Mouse (Mus musculus): ENCODE measurements around the gene Gm43552. TPM values are rescaled to one million over a fixed set of nuclear protein-coding genes. Genes with fewer than 3 reads are reported as not detected.
A peak's percentile ranks its signal among the peaks of the same experiment; 100 is the strongest.

Gm43552 gene
- total RNA-seq, 2 experiments from 2014 or later: not detected

- ATAC-seq (replicated peaks; ENCODE audit: low FRiP score, poor library complexity, severe bottlenecking): peak; percentile 98
Observed at GRCm38 (mm10) chr5:65390648-65391644, 101.7 kb downstream of the Gm43552 start, which contains the start of the genes Rpl9 and Lias. Rpl9 (minus strand) TSS chr5:65391444. Lias (plus strand) TSS chr5:65391497.

- ATAC-seq (replicated peaks; ENCODE audit: low FRiP score, poor library complexity, severe bottlenecking): no peak
Observed at GRCm38 (mm10) chr5:65387008-65387867, 105.4 kb downstream of the Gm43552 start.

- no peak for ATAC-seq (replicated peaks; ENCODE audit: low FRiP score, poor library complexity, severe bottlenecking)
Observed at GRCm38 (mm10) chr5:65385704-65386103, 106.9 kb downstream of the Gm43552 start.

Other genes with a start within 250 kb of the Gm43552 start
- 43.2 and 56.2 TPM in 2 replicates for gene Rfc1, start 157.2 kb downstream of the Gm43552 start, total RNA-seq (2015; ENCODE audit: low replicate concordance)
- gene Rfc1, start 157.2 kb downstream of the Gm43552 start, total RNA-seq (2017; ENCODE audit: low replicate concordance): 43.8 and 79.5 TPM in 2 replicates
- gene Klb, start 144.5 kb downstream of the Gm43552 start, total RNA-seq (2015; ENCODE audit: low replicate concordance): not detected in 2 replicates
- not detected in 2 replicates for gene Klb, start 144.5 kb downstream of the Gm43552 start, total RNA-seq (2017; ENCODE audit: low replicate concordance)
- gene Rpl9, start 101.4 kb downstream of the Gm43552 start, total RNA-seq (2015; ENCODE audit: low replicate concordance): 812 and 916 TPM in 2 replicates
- 392 and 459 TPM in 2 replicates for gene Rpl9, start 101.4 kb downstream of the Gm43552 start, total RNA-seq (2017; ENCODE audit: low replicate concordance)
- 30.6 and 33.1 TPM in 2 replicates for gene Lias, start 101.3 kb downstream of the Gm43552 start, total RNA-seq (2015; ENCODE audit: low replicate concordance)
- gene Lias, start 101.3 kb downstream of the Gm43552 start, total RNA-seq (2017; ENCODE audit: low replicate concordance): 37.1 and 54.7 TPM in 2 replicates
- gene Ugdh, start 56.9 kb downstream of the Gm43552 start, total RNA-seq (2015; ENCODE audit: low replicate concordance): 11.9 and 18.0 TPM in 2 replicates
- gene Ugdh, start 56.9 kb downstream of the Gm43552 start, total RNA-seq (2017; ENCODE audit: low replicate concordance): 4.0 and 17.6 TPM in 2 replicates
- gene Smim14, start 44.4 kb upstream of the Gm43552 start, total RNA-seq (2015; ENCODE audit: low replicate concordance): 36.5 and 44.3 TPM in 2 replicates
- gene Smim14, start 44.4 kb upstream of the Gm43552 start, total RNA-seq (2017; ENCODE audit: low replicate concordance): 13.5 and 18.9 TPM in 2 replicates
- gene Ube2k, start 44.4 kb upstream of the Gm43552 start, total RNA-seq (2015; ENCODE audit: low replicate concordance): 79.6 and 94.1 TPM in 2 replicates
- gene Ube2k, start 44.4 kb upstream of the Gm43552 start, total RNA-seq (2017; ENCODE audit: low replicate concordance): 34.3 and 37.0 TPM in 2 replicates
- gene Pds5a, start 205.4 kb upstream of the Gm43552 start, total RNA-seq (2015; ENCODE audit: low replicate concordance): 216 and 231 TPM in 2 replicates
- 270 and 327 TPM in 2 replicates for gene Pds5a, start 205.4 kb upstream of the Gm43552 start, total RNA-seq (2017; ENCODE audit: low replicate concordance)

Data from erythroid progenitor cell, adult 5-6 weeks (primary cell).